Mouse (Mus musculus) heart, adult 11 months (tissue): ENCODE measurements around the gene Rpf2.
A peak's percentile ranks its signal among the peaks of the same experiment; 100 is the strongest.

Experiments used
- DNase-seq: peaks from one replicate; pipeline ENCODE4 v3.0.0; 2022

The Rpf2 gene

DNA sequence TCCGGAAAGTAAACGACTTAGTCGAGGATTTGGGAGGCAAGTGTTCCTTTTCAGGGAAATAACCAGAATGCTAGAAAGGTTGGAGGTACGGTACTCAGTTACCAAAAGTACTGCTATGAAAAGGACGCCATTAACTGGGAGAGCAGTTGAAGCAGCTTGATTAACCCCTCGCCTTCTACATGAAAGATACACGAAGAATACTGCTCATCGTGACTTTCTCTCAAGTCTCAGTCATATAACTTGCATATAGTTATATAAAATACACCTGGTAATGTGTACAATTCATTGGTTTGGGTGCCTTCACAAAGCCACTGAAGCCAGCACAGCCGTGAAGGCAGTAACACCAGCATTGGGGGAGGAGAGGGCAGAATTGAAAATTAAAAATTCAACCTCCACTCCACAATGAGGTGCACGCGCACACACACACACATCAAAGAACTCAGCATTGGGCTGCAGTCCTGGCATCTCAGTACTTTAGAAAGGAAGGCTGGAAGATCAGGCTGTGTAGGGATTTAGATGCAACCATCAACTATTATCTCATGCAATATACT lies 405 bp upstream of the Rpf2 start:
- no peak for DNase-seq

GRCm38 (mm10) chr10:40237826-40238225 lies 9.0 kb downstream of the Rpf2 start:
- DNase-seq = no peak

GRCm38 (mm10) chr10:40233241-40233640 lies 13.6 kb downstream of the Rpf2 start:
- no peak for DNase-seq

- DNase-seq = peak; percentile 73
These were observed 14.4 kb downstream of the Rpf2 start for GRCm38 (mm10) chr10:40232442-40232841.

- DNase-seq = peak; percentile 24
These were observed 17.1 kb downstream of the Rpf2 start for GRCm38 (mm10) chr10:40229725-40230124.

GRCm38 (mm10) chr10:40227660-40228303 lies 19.1 kb downstream of the Rpf2 start:
- peak; percentile 58 for DNase-seq

GRCm38 (mm10) chr10:40218874-40219273 lies 28.0 kb downstream of the Rpf2 start:
- DNase-seq = peak; percentile 28

- DNase-seq = peak; percentile 98
These were observed 34.2 kb downstream of the Rpf2 start for GRCm38 (mm10) chr10:40212443-40213169.

DNA sequence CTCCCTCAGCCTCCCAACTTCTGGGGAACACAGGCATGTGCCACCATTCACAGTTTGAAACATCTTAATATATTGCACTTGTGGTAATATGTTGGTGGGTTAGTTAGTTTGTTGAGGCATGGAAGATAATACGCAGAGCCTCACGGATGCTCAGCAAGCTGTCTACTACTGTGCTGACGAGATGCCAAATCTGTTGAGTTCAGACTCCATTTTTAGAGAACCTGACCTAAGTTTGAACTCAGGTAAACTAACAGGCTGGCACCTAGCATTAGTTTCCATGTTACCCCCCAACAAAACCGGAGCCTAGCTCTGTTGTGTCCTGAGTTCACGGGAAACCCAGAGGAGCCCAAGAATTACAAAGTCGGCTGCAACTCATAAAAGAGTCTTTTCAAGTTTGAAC lies 51.8 kb downstream of the Rpf2 start:
- peak; percentile 40 for DNase-seq

DNA sequence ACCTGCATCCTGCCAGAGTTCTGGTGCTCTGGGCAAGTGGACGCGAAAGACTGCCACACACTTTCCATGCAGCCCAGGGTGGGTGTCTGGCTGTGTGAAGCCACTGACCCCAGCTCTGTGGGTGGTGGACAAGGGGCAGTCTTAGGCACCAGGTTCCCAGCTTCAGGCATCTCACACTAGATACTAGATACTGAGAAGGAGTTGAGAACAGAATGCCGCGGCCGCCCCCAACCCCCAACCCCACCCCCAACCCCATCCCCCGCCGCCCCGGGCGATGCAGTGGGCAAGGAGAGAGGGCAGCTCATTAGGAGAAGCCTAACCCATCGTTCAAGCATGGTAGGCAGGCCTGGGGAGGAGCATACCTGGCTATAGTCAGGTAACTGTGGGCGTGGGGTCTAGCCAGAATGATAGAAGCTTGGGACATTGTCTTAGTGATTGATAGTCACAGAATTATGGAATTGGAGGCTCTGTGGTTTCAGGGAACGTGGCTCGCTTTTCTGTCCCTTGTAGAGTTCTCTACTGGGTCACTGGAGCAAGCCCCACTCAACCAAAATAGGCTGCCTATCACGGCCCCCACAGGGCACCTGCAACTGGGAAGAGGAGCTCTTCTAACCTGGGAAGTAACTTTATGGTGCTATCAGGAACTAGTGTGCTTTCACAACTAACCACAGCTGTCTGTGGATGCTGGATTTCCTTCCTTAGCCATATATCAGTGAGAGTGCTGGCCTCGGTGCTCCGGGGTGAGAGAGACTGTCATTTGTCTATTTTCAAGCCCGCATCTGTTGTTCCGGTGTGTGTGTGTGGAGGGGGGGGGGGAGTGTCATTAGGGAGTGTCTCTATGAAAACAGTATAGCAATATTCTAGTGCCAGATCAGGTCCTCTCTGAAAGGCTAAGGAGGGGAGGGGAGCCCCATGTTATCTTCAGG lies 54.6 kb downstream of the Rpf2 start:
- DNase-seq = peak; percentile 67

DNA sequence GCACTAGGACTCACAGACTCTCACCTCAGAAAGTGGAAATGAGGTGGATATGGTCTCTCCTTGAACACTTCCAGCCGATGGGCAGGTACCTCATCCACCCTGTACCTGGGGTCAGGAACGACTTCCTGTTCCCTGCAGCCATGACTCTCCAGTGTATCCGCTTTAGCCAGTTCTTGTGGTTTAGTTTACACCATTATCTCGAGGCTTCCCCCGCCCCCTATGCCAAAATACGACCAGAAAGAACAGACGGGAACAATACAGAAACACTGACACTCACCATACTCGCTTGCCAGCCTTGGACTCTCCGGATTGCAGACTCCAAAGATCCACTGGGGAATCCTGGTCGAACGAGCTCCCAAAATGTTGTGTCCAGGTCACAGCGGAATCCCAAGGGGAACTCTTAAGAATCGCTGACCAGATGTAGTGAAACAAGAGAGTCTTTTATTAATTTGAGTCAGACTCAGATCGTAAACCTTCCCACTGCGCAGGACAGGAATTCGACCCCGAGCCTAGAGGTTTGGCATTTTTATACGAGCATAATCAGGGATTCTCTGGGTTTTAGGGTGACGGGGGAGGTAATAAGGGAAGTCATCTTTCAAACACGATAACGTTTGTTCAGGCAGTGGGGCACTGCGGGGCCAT lies 55.4 kb downstream of the Rpf2 start:
- DNase-seq = peak; percentile 90

- peak; percentile 16 for DNase-seq
These were observed 56.0 kb downstream of the Rpf2 start for GRCm38 (mm10) chr10:40190871-40191270.

DNA sequence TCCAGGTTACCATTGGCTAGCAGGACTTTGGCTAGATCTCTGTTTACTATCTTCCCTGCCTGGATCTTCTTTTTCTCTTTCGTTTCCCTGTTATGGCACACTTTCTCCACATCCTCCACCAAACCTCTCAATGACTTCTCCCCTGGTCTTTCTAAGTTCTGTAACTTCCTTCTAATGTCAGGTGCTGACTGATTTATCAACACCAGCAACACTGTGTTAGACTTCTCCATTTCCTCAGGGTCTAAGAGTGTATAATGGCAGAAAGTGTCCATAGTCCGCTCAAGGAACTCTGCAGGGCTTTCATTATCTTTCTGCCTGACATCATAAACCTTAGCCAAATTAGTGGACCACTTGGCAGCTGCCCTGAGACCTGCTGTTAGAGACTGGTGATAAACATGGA lies 57.1 kb downstream of the Rpf2 start:
- no peak for DNase-seq

DNA sequence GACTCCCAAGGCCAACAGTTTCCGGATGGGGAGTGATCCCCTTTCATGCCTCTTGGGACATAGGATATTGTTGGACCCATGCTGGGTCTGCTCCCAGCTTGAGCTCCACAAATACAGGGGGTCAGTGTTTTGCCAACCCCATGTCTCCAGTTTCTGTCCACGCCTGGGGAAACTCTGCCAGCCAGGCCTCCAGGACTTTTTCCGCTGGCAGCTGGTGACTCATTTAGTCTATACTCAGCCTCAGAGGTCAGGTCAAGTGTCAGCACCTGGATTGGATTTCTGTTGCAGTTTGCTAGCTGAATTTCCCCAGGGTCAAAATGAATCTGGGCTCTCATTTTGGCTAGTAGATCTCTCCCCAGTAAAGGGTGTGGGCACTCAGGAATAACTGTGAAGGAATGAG lies 58.0 kb downstream of the Rpf2 start:
- peak; percentile 79 for DNase-seq

DNA sequence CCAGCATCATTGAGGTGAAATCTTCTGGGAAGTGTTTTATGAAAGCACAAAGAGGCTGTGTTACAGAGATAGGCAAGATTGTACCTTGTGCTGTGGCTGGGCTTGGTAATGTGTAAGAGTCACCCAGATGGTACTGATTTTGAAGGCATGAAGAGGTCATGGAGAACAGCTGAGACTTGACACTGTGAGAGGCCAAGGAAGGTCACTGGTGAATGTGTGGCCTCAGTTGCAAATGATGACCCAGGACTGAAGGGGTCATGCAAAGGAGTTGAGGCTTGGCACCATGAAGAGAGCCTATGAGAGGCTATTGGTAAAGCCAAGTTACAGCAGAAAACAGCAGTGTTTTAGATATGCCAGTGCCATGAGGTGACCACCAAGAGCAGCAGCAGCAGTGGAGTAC lies 60.9 kb downstream of the Rpf2 start:
- DNase-seq = peak; percentile 66

DNA sequence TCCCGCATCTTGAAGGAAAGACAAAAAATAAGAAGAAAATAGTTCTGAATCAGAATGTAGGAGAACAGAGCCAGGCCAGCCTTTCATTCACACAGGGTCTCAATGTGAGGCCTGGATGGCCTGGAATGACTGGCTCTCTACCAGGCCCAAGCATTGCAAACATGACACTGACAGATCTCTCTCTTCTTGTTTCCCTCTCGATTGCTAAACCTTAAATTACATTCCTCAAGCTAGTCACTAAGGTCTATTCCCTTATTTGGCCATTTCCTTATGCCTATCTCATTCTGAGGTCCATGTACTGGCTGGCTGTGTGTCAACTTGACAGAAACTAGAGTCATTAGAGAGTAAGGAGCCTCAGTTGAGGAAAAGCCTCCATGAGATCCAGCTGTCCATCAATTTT lies 66.8 kb downstream of the Rpf2 start:
- DNase-seq = no peak

DNA sequence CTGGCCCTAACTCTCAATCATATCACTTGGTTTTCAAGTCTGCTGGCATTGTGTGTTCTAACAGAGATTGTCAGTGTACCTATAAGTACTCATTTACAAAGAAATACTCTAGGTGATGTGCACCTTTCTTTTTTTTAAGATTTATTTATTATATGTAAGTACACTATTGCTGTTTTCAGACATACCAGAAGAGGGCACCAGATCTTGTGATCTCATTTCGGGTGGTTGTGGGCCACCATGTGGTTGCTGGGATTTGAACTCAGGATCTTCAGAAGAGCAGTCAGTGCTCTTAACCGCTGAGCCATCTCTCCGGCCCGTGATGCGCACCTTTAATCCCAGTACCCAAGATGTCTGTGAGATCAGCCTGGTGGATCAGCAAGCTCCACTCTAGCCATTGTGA lies 67.7 kb downstream of the Rpf2 start:
- no peak for DNase-seq

GRCm38 (mm10) chr10:40177323-40177962 lies 69.4 kb downstream of the Rpf2 start:
- peak; percentile 93 for DNase-seq
